Mouse (Mus musculus) cortical plate, adult 2 months (tissue): Measurements from ENCODE around the gene Scrn1. TPM values are rescaled to one million over a fixed set of nuclear protein-coding genes. Genes with fewer than 3 reads are reported as not detected.

Experiments used
- H3K27ac ChIP-seq: fragments of 200-500 bp; 2 replicates; pipeline ENCODE4 v1.5.1; 2012; ENCODE audit warnings: low read length, control low read depth, inconsistent platforms; ENCODE audit not compliant: insufficient read depth
- H3K4me1 ChIP-seq: fragments of 200-500 bp; 2 replicates; pipeline ENCODE4 v1.6.1; 2011; ENCODE audit warnings: low read length; ENCODE audit not compliant: control insufficient read depth, insufficient read depth
- H3K4me3 ChIP-seq: fragments of 200-500 bp; 2 replicates; pipeline ENCODE4 v1.5.1; 2011; ENCODE audit warnings: mild to moderate bottlenecking, low read length, control low read depth; ENCODE audit not compliant: insufficient read depth
- CTCF ChIP-seq: fragments of 200-500 bp; IDR thresholded peaks from 2 replicates; pipeline ENCODE4 v1.5.1; 2011; ENCODE audit warnings: mild to moderate bottlenecking, control low read depth, low read length; ENCODE audit not compliant: insufficient read depth; ENCODE audit errors: extremely low read depth
- POLR2A ChIP-seq: fragments of 200-500 bp; IDR thresholded peaks from 2 replicates; pipeline ENCODE4 v1.6.1; 2011; ENCODE audit warnings: mild to moderate bottlenecking, low read length, control low read depth; ENCODE audit not compliant: insufficient read depth; ENCODE audit errors: extremely low read depth
- polyA plus RNA-seq: library from polyadenylated mRNA; depleted of rRNA; stranded (reverse); fragments of >200 nt; gene quantifications from 2 replicates; pipeline ENCODE4 v1.2.3, GENCODE M21; 2012

Gene Scrn1
- polyA plus RNA-seq, 1 experiment, result 115 TPM

- Histone ChIP-seq H3K4me1 (peaks cover 1% of the 10 kb centered on the region; the same call in 1 of the 2 replicates), H3K27ac (no peak overlapping the region), H3K4me3 (no peak overlapping the region)
- TF ChIP-seq CTCF, result no peak
- no peak for TF ChIP-seq POLR2A
These were observed 54.0 kb downstream of the Scrn1 start for GRCm38 (mm10) chr6:54512256-54512655.

GRCm38 (mm10) chr6:54509264-54509663, 57.0 kb downstream of the Scrn1 start:
- H3K4me1 ChIP-seq, result peaks cover 7% of the 10 kb centered on the region; the same call in 1 of the 2 replicates
- no peak overlapping the region for H3K27ac ChIP-seq
- TF ChIP-seq POLR2A, result no peak
- no peak for TF ChIP-seq CTCF

GRCm38 (mm10) chr6:54508256-54508793, 58.0 kb downstream of the Scrn1 start:
- H3K27ac ChIP-seq, result no peak overlapping the region
- TF ChIP-seq CTCF (no peak), POLR2A (no peak)
- H3K4me3 ChIP-seq, result no peak overlapping the region
- H3K4me1 ChIP-seq, result peaks cover 7% of the 10 kb centered on the region; the same call in 1 of the 2 replicates

More at GRCm38 (mm10) chr6:54509264-54509663, 57.0 kb downstream of the Scrn1 start:
- H3K4me3 ChIP-seq, result no peak overlapping the region

- H3K4me3 ChIP-seq, result no peak overlapping the region
- H3K27ac ChIP-seq, result no peak overlapping the region
- TF ChIP-seq CTCF (no peak), POLR2A (no peak)
- H3K4me1 ChIP-seq, result peaks cover 7% of the 10 kb centered on the region; the same call in 1 of the 2 replicates
These were observed 58.5 kb downstream of the Scrn1 start for GRCm38 (mm10) chr6:54507808-54508207.

GRCm38 (mm10) chr6:54507002-54507401, 59.3 kb downstream of the Scrn1 start:
- Histone ChIP-seq H3K27ac (0 out of 2 replicates have a peak overlapping the region, but pooled peaks have one; percentile 3), H3K4me3 (no peak overlapping the region)
- TF ChIP-seq CTCF, result peak; percentile 73
- no peak for TF ChIP-seq POLR2A

GRCm38 (mm10) chr6:54506318-54506717, 60.0 kb downstream of the Scrn1 start:
- Histone ChIP-seq H3K4me1 (peaks cover 7% of the 10 kb centered on the region; the same call in 1 of the 2 replicates), H3K4me3 (no peak overlapping the region), H3K27ac (no peak overlapping the region)
- 0 out of 2 replicates have a peak, but pooled peaks have one; percentile 8 for TF ChIP-seq POLR2A
- no peak for TF ChIP-seq CTCF

More at GRCm38 (mm10) chr6:54507002-54507401, 59.3 kb downstream of the Scrn1 start:
- peaks cover 7% of the 10 kb centered on the region; the same call in 1 of the 2 replicates for H3K4me1 ChIP-seq

GRCm38 (mm10) chr6:54502661-54503115, 63.6 kb downstream of the Scrn1 start:
- Histone ChIP-seq H3K4me1 (peaks cover 7% of the 10 kb centered on the region; the same call in 1 of the 2 replicates), H3K4me3 (no peak overlapping the region), H3K27ac (no peak overlapping the region)
- TF ChIP-seq CTCF, result no peak
- no peak for TF ChIP-seq POLR2A

- Histone ChIP-seq H3K27ac (no peak overlapping the region), H3K4me1 (no peaks in the 10 kb centered on the region), H3K4me3 (no peak overlapping the region)
- no peak for TF ChIP-seq CTCF
- TF ChIP-seq POLR2A, result no peak
These were observed 70.1 kb downstream of the Scrn1 start for GRCm38 (mm10) chr6:54496214-54496613.

GRCm38 (mm10) chr6:54494612-54495398, 71.5 kb downstream of the Scrn1 start:
- no peak overlapping the region for H3K27ac ChIP-seq
- TF ChIP-seq CTCF (no peak), POLR2A (no peak)
- no peak overlapping the region for H3K4me3 ChIP-seq
- H3K4me1 ChIP-seq, result no peaks in the 10 kb centered on the region
